Mouse (Mus musculus) lung, embryonic 15.5 days (tissue): ENCODE data around the gene Mapk6. TPM values are rescaled to one million over a fixed set of nuclear protein-coding genes. Genes with fewer than 3 reads are reported as not detected.
"Not testable (repeated sequence)": the region's sequence is repeated elsewhere in the genome, so short reads cannot be mapped to it uniquely, and the experiment has no call there.

ENCODE experiments used
- ATAC-seq: fragments of 200-750 bp; cut with Nextera tagmentation; 2 replicates; pipeline ENCODE4 v1.8.0; 2017; ENCODE audit warnings: moderate number of reproducible peaks, borderline replicate concordance; ENCODE audit not compliant: low FRiP score, low TSS enrichment; ENCODE audit errors: extremely low read depth
- H3K27ac ChIP-seq: fragments of 300-500 bp; sonication (generic); 2 replicates; pipeline ENCODE4 v1.5.1; 2015; ENCODE audit warnings: moderate library complexity, mild to moderate bottlenecking, inconsistent platforms
- H3K27me3 ChIP-seq: fragments of 300-500 bp; sonication (generic); 2 replicates; pipeline ENCODE4 v1.6.1; 2015; ENCODE audit warnings: inconsistent platforms
- H3K36me3 ChIP-seq: fragments of 300-500 bp; sonication (generic); 2 replicates; pipeline ENCODE4 v1.6.1; 2015; ENCODE audit warnings: inconsistent platforms
- H3K4me1 ChIP-seq: fragments of 300-500 bp; sonication (generic); 2 replicates; pipeline ENCODE4 v1.6.1; 2015; ENCODE audit warnings: inconsistent platforms
- H3K4me2 ChIP-seq: fragments of 300-500 bp; sonication (generic); 2 replicates; pipeline ENCODE4 v1.6.1; 2015; ENCODE audit warnings: inconsistent platforms, mild to moderate bottlenecking, moderate library complexity
- H3K4me3 ChIP-seq: fragments of 300-500 bp; sonication (generic); 2 replicates; pipeline ENCODE4 v1.5.1; 2015; ENCODE audit warnings: mild to moderate bottlenecking, inconsistent platforms
- H3K9ac ChIP-seq: fragments of 300-500 bp; sonication (generic); 2 replicates; pipeline ENCODE4 v1.6.1; 2015; ENCODE audit warnings: inconsistent platforms
- H3K9me3 ChIP-seq: fragments of 300-500 bp; sonication (generic); 2 replicates; pipeline ENCODE4 v1.6.1; 2016; ENCODE audit warnings: inconsistent platforms
- WGBS: fragments of 180-500 bp; shearing (Covaris S2); methylation state at CpG from one replicate; pipeline ENCODE4 v1.1.7; 2015; 5-methylcytosine and 5-hydroxymethylcytosine counted together
- polyA plus RNA-seq: library from polyadenylated mRNA; unstranded; fragments of >200 nt; fragmentation: Nextera tagmentation; extraction: Ambion mirVana; gene quantifications from 2 replicates; pipeline ENCODE4 v1.2.1, GENCODE M21; 2015

The Mapk6 gene
- 45.0 and 49.7 TPM in 2 replicates for polyA plus RNA-seq

DNA sequence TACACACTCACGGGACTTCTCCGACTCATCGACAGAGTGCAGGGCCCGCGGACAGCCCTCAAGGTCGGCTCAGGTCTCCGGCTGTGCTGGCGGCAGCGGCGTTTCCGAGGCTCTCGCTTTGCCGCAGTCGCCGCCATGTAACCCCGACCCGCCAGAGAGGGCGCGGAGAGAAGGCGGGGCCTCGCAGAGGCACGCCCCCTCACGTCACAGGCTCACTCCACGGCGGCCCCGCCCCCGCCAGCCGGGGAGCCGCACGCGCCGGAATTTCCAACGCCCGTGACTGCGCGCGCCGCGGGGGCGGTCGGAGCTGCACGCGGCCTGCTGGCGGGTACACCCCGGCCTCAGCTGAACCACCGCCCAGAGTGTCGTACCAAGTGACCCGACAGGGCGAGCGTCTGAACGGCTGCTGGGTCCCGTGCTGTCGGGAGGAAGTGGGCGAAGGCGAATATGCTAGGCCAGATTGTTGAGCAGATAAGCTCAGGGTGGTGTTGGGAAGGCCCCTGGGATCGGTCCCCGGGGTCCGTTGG lies at the start of gene Mapk6:
Gene Mapk6 (minus strand): TSS at position 154 of the 527 bp plus-strand sequence.
- H3K4me2 ChIP-seq: peak within 1 kb of the TSS; percentile 72
- no peaks in the 10 kb centered on the region for H3K27me3 ChIP-seq
- H3K27ac ChIP-seq: peak within 1 kb of the TSS; percentile 99
- under 1% methylated on average over 53 of the region's 58 CpGs for WGBS
- peak within 1 kb of the TSS; percentile 86 for H3K4me3 ChIP-seq
- H3K36me3 ChIP-seq: no peaks in the 10 kb centered on the region
- H3K4me1 ChIP-seq: peaks cover 29% of the 10 kb centered on the region
- ATAC-seq: peak; percentile 92
- H3K9ac ChIP-seq: peak within 1 kb of the TSS; percentile 83
- H3K9me3 ChIP-seq: no peaks in the 10 kb centered on the region

DNA sequence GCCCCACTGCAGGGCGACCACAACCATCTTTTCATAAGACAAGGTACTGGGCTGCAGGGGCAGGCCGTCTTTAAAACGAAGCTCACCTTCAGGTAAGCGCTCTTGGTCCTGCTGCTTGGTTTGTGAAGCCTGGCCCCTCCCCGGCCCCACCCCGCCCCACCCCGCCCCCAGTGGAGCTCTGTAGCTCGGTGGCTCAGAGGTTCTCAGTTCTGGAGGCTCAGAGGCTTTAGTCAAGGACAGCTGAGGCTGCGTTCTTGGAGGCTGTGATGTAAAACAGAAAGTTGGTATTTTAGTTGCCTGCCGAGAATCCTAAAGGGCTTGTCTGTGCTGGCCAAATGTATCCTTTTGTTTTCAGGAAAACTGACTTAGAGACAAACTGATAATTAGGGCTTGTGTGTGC lies 45.9 kb upstream of the Mapk6 start:
- WGBS: 80% methylated on average over 10 of the region's 10 CpGs
- Histone ChIP-seq H3K27me3 (no peaks in the 10 kb centered on the region), H3K27ac (no peak overlapping the region), H3K4me2 (no peak overlapping the region), H3K4me3 (no peak overlapping the region), H3K4me1 (no peaks in the 10 kb centered on the region), H3K9me3 (no peaks in the 10 kb centered on the region), H3K9ac (no peak overlapping the region), H3K36me3 (peaks cover 88% of the 10 kb centered on the region)
- ATAC-seq: no peak

DNA sequence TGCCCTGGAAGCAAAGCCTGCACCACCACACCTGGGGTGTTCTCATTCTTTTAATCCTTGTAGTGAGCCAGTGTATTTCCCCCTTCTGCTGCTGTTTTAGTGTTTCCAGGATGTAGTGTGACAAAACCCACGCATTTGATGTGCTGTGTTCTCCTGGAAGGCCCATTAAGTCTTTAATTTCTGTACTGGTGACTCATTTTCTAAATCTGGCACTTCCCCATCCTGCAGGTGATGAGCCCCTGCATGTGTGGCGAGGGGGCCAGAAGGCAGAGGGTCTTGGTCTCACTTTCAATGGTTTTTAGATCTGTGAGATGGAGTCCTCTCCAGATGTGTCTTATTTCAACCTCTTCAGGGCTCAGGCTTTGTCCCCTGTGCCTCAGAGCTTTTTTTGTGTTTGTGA lies 44.2 kb upstream of the Mapk6 start:
- Histone ChIP-seq H3K4me2 (no peak overlapping the region), H3K9me3 (no peaks in the 10 kb centered on the region), H3K9ac (no peak overlapping the region), H3K27me3 (no peaks in the 10 kb centered on the region), H3K4me3 (no peak overlapping the region), H3K36me3 (peaks cover 83% of the 10 kb centered on the region), H3K27ac (no peak overlapping the region), H3K4me1 (no peaks in the 10 kb centered on the region)
- WGBS: 86% methylated on average over 2 of the region's 2 CpGs
- no peak for ATAC-seq

DNA sequence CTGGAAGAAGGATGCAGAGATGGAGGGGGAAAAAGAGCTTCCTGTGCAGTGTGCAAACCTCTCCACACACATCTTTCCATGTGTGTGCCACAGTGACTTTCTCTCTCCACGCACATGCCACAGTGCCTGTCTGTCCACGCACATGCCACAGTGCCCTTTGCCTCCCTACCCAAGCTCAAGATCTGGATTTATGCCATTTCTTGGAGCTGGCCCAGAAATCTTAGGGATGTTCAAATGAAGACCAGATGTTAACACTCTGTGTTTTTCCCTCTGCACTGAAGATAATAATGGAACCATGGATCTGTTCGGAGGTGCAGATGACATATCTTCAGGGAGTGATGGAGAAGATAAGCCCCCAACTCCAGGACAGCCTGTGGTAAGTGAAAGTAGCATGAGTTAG lies 38.2 kb upstream of the Mapk6 start:
- H3K9ac ChIP-seq: no peak overlapping the region
- ATAC-seq: no peak
- H3K27ac ChIP-seq: no peak overlapping the region
- H3K4me3 ChIP-seq: no peak overlapping the region
- H3K36me3 ChIP-seq: peaks cover 64% of the 10 kb centered on the region
- 80% methylated on average over 3 of the region's 3 CpGs for WGBS
- peaks cover 1% of the 10 kb centered on the region; the same call in 1 of the 2 replicates for H3K4me1 ChIP-seq
- H3K9me3 ChIP-seq: no peaks in the 10 kb centered on the region
- H3K27me3 ChIP-seq: no peaks in the 10 kb centered on the region
- no peak overlapping the region for H3K4me2 ChIP-seq

DNA sequence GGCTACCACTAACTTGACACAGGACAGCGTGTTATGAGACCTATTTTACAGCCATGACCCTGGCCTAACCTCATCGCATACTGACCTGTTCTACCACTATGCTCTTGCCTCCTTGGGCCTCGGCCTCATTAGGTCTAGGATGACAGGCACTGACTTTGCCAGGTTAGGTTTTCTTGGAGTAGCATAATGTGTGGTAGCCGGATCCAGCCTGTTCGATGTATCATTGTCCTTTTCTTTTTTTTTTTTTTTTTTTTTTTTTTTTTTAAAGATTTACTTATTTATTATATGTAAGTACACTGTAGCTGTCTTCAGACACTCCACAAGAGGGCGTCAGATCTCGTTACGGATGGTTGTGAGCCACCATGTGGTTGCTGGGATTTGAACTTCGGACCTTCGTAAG lies 36.8 kb upstream of the Mapk6 start:
- WGBS: 80% methylated on average over 10 of the region's 10 CpGs
- not testable (repeated sequence) for H3K9ac ChIP-seq, H3K27ac ChIP-seq, H3K27me3 ChIP-seq, H3K9me3 ChIP-seq, H3K4me3 ChIP-seq, ATAC-seq, H3K4me2 ChIP-seq
- Histone ChIP-seq H3K36me3 (peaks cover 54% of the 10 kb centered on the region), H3K4me1 (peaks cover 11% of the 10 kb centered on the region)

DNA sequence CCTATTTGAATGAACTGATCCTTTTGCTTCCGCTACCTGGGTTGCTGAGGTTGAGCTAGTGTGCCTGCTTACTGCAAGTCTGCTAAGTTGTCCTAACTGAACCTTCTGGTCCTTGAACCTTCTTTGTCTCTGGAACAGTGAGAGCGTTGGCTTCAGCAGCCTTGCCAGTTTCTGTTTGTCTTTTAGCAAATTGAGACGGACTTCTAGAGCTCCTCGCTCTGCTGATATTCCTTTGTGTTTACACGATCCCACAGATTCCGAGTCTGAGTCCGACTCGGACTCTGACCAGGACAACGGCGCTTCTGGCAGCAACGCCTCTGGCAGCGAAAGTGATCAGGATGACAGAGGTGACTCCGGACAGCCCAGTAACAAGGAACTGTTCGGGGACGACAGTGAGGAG lies 35.2 kb upstream of the Mapk6 start:
- Histone ChIP-seq H3K27me3 (no peaks in the 10 kb centered on the region), H3K4me3 (no peak overlapping the region), H3K27ac (no peak overlapping the region), H3K36me3 (peaks cover 46% of the 10 kb centered on the region), H3K4me1 (peaks cover 11% of the 10 kb centered on the region), H3K9ac (no peak overlapping the region), H3K4me2 (no peak overlapping the region), H3K9me3 (no peaks in the 10 kb centered on the region)
- ATAC-seq: no peak
- WGBS: 82% methylated on average over 15 of the region's 15 CpGs

DNA sequence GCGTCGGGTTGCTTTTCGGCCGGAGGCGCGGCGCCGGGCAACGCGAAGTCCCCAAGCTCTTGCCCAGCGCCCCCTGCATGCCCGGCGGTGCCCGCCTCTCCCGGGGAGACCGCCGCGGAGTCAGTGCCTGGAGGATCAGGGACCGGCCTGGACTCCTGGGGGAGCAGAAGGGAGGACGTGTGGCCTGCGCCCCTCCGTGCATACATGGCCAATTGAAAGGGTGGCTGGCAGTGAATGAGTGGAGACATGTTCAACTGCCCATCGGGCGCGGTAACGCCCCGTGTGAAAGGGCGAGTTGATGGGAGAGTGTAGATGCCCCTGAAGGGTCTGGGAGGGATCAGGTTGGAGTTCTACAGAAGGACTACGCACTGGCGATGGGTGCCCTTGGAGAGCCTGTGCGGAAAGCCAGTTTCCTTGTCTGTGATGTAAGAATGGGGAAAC lies 31.9 kb upstream of the Mapk6 start:
- under 1% methylated on average over 31 of the region's 31 CpGs for WGBS
- H3K9me3 ChIP-seq: no peaks in the 10 kb centered on the region
- H3K4me2 ChIP-seq: peak overlapping the region; percentile 68
- H3K4me3 ChIP-seq: peak overlapping the region; percentile 60
- H3K4me1 ChIP-seq: peaks cover 11% of the 10 kb centered on the region
- peak overlapping the region; percentile 81 for H3K27ac ChIP-seq
- H3K36me3 ChIP-seq: peaks cover 14% of the 10 kb centered on the region
- no peaks in the 10 kb centered on the region for H3K27me3 ChIP-seq
- H3K9ac ChIP-seq: peak overlapping the region; percentile 62
- peak; percentile 82 for ATAC-seq

DNA sequence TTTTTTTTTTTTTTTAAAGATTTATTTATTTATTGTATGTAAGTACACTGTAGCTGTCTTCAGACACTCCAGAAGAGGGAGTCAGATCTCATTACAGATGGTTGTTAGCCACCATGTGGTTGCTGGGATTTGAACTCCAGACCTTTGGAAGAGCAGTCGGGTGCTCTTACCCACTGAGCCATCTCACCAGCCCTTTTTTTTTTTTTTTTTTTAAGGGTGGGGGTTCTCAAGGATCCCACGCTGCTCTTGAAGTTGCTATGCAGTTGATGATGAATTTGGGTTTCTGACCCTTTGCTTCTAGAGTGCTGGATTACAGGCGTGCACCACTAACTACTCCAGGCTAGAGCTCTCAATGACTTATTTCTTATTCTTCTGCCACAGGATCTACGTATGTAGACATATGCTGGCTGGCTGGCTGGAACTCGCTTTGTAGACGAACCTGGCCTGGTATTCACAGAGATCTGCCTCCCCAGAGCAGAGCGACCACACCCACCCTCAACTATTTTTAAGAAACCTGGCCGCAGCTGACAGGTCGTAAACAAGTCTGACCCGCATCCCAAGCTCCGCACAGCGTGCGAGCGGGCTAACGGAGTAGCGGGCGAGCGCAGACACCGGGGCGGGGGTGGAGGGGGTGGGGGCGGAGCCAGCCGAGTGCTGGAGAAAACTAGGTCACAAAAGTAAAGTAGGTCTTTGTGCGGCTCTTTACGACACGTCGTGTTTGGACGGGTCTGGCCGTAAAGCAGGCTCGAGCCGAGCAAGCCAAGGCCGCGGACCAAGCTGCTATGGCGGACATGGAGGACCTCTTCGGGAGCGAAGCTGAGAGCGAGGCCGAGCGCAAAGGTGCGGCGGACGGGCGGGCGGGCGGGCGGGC lies 31.2 kb upstream of the Mapk6 start, which contains the start of gene Leo1:
Gene Leo1 (plus strand): TSS at position 729 of the 871 bp plus-strand sequence.
- H3K9ac ChIP-seq: peak within 1 kb of the TSS; percentile 62
- peak; percentile 92 for ATAC-seq
- no peaks in the 10 kb centered on the region for H3K9me3 ChIP-seq
- H3K36me3 ChIP-seq: peaks cover 9% of the 10 kb centered on the region
- under 1% methylated on average over 44 of the region's 45 CpGs for WGBS
- H3K4me2 ChIP-seq: peak within 1 kb of the TSS; percentile 68
- peaks cover 12% of the 10 kb centered on the region for H3K4me1 ChIP-seq
- H3K4me3 ChIP-seq: peak within 1 kb of the TSS; percentile 60
- no peaks in the 10 kb centered on the region for H3K27me3 ChIP-seq
- peak within 1 kb of the TSS; percentile 81 for H3K27ac ChIP-seq

DNA sequence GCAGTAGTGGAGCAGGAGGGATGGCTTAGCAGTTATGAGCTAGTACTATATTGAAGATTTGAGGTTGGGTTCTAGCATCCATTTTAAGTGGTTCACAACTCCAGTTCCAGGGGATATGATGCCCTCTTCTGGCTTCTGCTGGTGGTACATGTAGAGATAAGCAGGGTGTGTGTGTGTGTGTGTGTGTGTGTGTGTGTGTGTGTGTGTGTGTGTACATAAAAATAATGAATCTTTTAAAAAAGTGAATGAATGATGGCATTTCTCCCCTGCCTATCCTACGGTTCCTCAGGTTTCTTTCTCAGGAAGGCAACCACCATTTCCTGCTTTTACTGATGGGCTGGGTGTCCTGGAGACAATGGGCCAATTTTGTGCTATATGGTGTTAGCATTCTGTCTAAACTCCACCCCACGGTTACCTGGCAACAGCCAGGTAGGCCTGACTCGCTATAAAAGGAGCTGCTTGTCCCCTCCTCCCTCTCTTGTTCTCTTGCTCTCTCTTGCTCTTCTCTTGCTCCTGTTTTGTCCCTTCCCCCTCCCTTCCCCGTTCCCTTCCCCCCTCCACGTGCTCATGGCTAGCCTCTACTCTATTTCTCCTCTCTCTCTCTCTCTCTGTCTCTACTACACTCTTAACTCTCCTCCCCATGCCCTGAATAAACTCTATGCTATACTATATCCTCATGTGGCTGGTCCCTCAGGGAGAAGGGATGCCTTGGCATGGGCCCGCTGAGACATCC lies 28.0 kb upstream of the Mapk6 start:
- no peak overlapping the region for H3K27ac ChIP-seq
- no peak for ATAC-seq

DNA sequence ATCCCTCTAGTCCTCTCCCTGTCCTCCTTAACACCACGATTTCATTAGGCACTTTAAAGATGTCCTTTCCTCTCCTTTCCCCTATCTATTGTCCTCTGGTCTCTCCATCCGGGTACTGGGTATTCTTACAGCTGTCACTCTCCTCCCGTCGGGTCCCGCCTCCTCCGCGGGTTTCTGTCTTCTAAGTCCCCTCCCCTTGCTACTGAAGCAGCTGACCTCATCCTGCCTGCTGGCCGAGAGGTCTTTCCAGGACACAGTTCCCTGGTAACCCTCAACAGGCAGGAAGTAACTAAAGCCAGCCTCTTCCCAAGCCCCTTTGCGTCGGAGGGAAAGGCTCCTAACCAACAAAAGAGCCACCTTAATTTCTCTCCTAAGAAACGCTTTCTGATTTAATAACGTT lies 26.1 kb upstream of the Mapk6 start:
- H3K4me3 ChIP-seq: no peak overlapping the region
- peaks cover 4% of the 10 kb centered on the region; the same call in 1 of the 2 replicates for H3K4me1 ChIP-seq
- ATAC-seq: peak; percentile 84
- H3K27ac ChIP-seq: peak overlapping the region; percentile 1; the same call in 1 of the 2 replicates
- peak overlapping the region; percentile 31; the same call in 1 of the 2 replicates for H3K4me2 ChIP-seq
- 4% methylated on average over 12 of the region's 12 CpGs for WGBS
- H3K36me3 ChIP-seq: no peaks in the 10 kb centered on the region
- H3K27me3 ChIP-seq: no peaks in the 10 kb centered on the region
- no peaks in the 10 kb centered on the region for H3K9me3 ChIP-seq
- no peak overlapping the region for H3K9ac ChIP-seq

More for the DNA sequence above, 28.0 kb upstream of the Mapk6 start:
- H3K27me3 ChIP-seq: no peaks in the 10 kb centered on the region
- H3K4me1 ChIP-seq: peaks cover 12% of the 10 kb centered on the region
- no peaks in the 10 kb centered on the region for H3K9me3 ChIP-seq
- H3K36me3 ChIP-seq: no peaks in the 10 kb centered on the region
- no peak overlapping the region for H3K4me2 ChIP-seq
- no peak overlapping the region for H3K9ac ChIP-seq
- no peak overlapping the region for H3K4me3 ChIP-seq
- 23% methylated on average over 6 of the region's 6 CpGs for WGBS

DNA sequence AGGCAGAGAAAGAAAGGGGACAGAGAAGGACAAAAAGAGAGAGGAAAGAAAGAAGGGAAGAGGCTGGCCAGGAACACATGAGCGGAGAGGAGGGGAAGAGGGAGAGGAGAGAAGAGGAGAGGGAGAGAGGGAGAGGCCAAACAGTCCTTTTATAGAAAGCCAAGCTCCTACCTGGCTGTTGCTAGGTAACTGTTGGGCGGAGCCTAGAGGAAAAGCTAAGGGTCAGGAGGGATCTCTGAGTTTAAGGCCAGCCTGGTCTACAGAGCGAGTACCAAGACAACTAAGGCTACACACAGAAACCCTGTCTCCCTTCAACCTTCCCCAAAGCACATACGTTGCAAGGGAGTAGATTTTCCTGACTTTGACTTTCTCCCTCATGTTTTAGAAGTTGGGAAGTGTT lies 25.5 kb upstream of the Mapk6 start:
- H3K27ac ChIP-seq: no peak overlapping the region
- no peak overlapping the region for H3K4me2 ChIP-seq
- 75% methylated on average over 4 of the region's 4 CpGs for WGBS

More for the DNA sequence above, 25.5 kb upstream of the Mapk6 start:
- Histone ChIP-seq H3K9ac (no peak overlapping the region), H3K4me1 (peaks cover 4% of the 10 kb centered on the region; the same call in 1 of the 2 replicates), H3K36me3 (no peaks in the 10 kb centered on the region), H3K9me3 (no peaks in the 10 kb centered on the region), H3K27me3 (no peaks in the 10 kb centered on the region), H3K4me3 (no peak overlapping the region)
- no peak for ATAC-seq
